Mouse (Mus musculus) lung, embryonic 14.5 days (tissue): Measurements from ENCODE around the gene Slco3a1. TPM values are rescaled to one million over a fixed set of nuclear protein-coding genes. Genes with fewer than 3 reads are reported as not detected.

Experiments
- ATAC-seq: fragments of 200-750 bp; cut with Nextera tagmentation; 2 replicates; pipeline ENCODE4 v1.8.0; 2017; ENCODE audit warnings: mild to moderate bottlenecking, moderate TSS enrichment, moderate library complexity; ENCODE audit not compliant: insufficient read depth
- DNase-seq: peaks from one replicate; pipeline ENCODE4 v3.0.0-alpha.2; 2015
- H3K27ac ChIP-seq: fragments of 300-500 bp; sonication (generic); 2 replicates; pipeline ENCODE4 v1.5.1; 2014; ENCODE audit warnings: low read depth, mild to moderate bottlenecking, moderate library complexity
- H3K27me3 ChIP-seq: fragments of 300-500 bp; sonication (generic); 2 replicates; pipeline ENCODE4 v1.6.1; 2014; ENCODE audit warnings: low read length, control low read depth; ENCODE audit not compliant: insufficient read depth
- H3K36me3 ChIP-seq: fragments of 300-500 bp; sonication (generic); 2 replicates; pipeline ENCODE4 v1.6.1; 2014; ENCODE audit warnings: control low read depth; ENCODE audit not compliant: insufficient read depth
- H3K4me1 ChIP-seq: fragments of 300-500 bp; sonication (generic); 2 replicates; pipeline ENCODE4 v1.6.1; 2014; ENCODE audit warnings: antibody characterized with exemption, control low read depth; ENCODE audit not compliant: insufficient read depth
- H3K4me2 ChIP-seq: fragments of 300-500 bp; sonication (generic); 2 replicates; pipeline ENCODE4 v1.6.1; 2014; ENCODE audit warnings: mild to moderate bottlenecking
- H3K4me3 ChIP-seq: fragments of 300-500 bp; sonication (generic); 2 replicates; pipeline ENCODE4 v1.5.1; 2014; ENCODE audit warnings: low read depth, low read length
- H3K9ac ChIP-seq: fragments of 300-500 bp; sonication (generic); 2 replicates; pipeline ENCODE4 v1.6.1; 2014
- H3K9me3 ChIP-seq: fragments of 300-500 bp; sonication (generic); 2 replicates; pipeline ENCODE4 v1.6.1; 2016; ENCODE audit warnings: low read depth, low read length, control low read depth
- CTCF ChIP-seq: IDR thresholded peaks from 2 replicates; pipeline ENCODE4 v1.5.1; 2016; ENCODE audit warnings: antibody characterized with exemption, low read depth
- WGBS: fragments of 180-500 bp; shearing (Covaris S2); extraction: QIAGEN DNeasy Blood & Tissue Kit; methylation state at CpG from one replicate; pipeline ENCODE4 v1.1.7; 2014; 5-methylcytosine and 5-hydroxymethylcytosine counted together
- polyA plus RNA-seq: library from polyadenylated mRNA; unstranded; fragments of >200 nt; fragmentation: Nextera tagmentation; extraction: Ambion mirVana; gene quantifications from 2 replicates; pipeline ENCODE4 v1.2.1, GENCODE M21; 2014

Slco3a1 gene
- polyA plus RNA-seq, 1 experiment from 2014 or later: 4.2 TPM

- H3K9ac ChIP-seq: no peak overlapping the region
- H3K9me3 ChIP-seq: no peaks in the 10 kb centered on the region
- no peaks in the 10 kb centered on the region for H3K36me3 ChIP-seq
- TF ChIP-seq CTCF: no peak
- H3K4me2 ChIP-seq: no peak overlapping the region
- WGBS: 67% methylated on average over 7 of the region's 7 CpGs
- no peak overlapping the region for H3K27ac ChIP-seq
- H3K4me1 ChIP-seq: no peaks in the 10 kb centered on the region; the same call in 1 of the 2 replicates
- H3K4me3 ChIP-seq: no peak overlapping the region
- no peaks in the 10 kb centered on the region for H3K27me3 ChIP-seq
- no peak for ATAC-seq
- DNase-seq: no peak
Measured at GRCm38 (mm10) chr7:74464638-74465037, 89.9 kb downstream of the Slco3a1 start.

GRCm38 (mm10) chr7:74462451-74462850, 92.1 kb downstream of the Slco3a1 start:
- H3K4me2 ChIP-seq: no peak overlapping the region
- DNase-seq (no peak), ATAC-seq (no peak)
- H3K27me3 ChIP-seq: no peaks in the 10 kb centered on the region
- H3K9me3 ChIP-seq: no peaks in the 10 kb centered on the region
- TF ChIP-seq CTCF: no peak
- H3K9ac ChIP-seq: no peak overlapping the region
- WGBS: 54% methylated on average over 4 of the region's 4 CpGs
- peaks cover 14% of the 10 kb centered on the region for H3K4me1 ChIP-seq
- H3K36me3 ChIP-seq: no peaks in the 10 kb centered on the region
- no peak overlapping the region for H3K4me3 ChIP-seq
- no peak overlapping the region for H3K27ac ChIP-seq

DNA sequence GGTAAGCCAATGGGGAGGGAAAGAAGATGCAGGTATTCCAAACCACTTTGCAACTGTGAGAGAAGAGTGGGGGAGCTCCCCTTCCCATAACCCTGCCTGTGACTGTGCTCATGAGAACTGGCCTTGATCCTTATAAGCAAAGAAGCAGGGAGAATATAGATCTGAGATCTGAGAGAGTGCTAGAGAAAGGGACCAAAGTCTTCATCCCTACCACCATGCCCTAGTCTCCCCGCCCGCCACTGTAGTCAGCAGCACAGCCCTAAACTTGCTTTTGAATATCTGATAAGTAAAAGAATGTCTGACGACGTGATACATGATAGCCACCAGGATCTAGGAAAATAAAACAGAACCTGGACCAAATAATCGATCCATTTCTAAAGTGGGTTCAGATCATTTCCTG, 92.8 kb downstream of the Slco3a1 start:
- peaks cover 14% of the 10 kb centered on the region for H3K4me1 ChIP-seq
- no peak overlapping the region for H3K4me3 ChIP-seq
- no peak overlapping the region for H3K27ac ChIP-seq
- no peak for TF ChIP-seq CTCF
- no peaks in the 10 kb centered on the region for H3K36me3 ChIP-seq
- no peaks in the 10 kb centered on the region for H3K9me3 ChIP-seq
- no peaks in the 10 kb centered on the region for H3K27me3 ChIP-seq
- no peak overlapping the region for H3K4me2 ChIP-seq
- no peak for DNase-seq
- no peak overlapping the region for H3K9ac ChIP-seq
- 74% methylated on average over 5 of the region's 5 CpGs for WGBS
- ATAC-seq: no peak

DNA sequence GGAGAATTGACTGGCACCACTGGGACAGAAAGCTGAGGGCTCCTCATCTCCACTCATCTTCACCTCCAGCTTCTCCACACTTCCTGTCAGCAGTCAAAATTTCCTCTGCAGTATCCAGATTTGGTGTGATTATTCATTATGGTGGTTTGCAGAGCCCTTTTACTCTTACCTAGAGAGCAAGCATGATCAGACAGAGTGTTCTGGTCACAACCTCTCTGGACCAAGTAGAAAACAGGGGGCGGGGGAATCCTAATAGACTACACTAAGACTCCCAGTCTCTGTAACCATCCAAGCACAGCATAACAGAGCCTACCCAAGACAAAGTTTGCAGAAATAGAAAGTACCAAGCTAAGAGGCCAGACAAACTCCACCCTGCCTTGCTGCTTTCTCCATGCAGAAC, 93.4 kb downstream of the Slco3a1 start:
- no peaks in the 10 kb centered on the region for H3K9me3 ChIP-seq
- H3K4me3 ChIP-seq: no peak overlapping the region
- H3K27me3 ChIP-seq: no peaks in the 10 kb centered on the region
- WGBS: 79% methylated on average over 1 of the region's 1 CpGs
- ATAC-seq (no peak), DNase-seq (no peak)
- no peak overlapping the region for H3K27ac ChIP-seq
- no peak for TF ChIP-seq CTCF
- no peak overlapping the region for H3K4me2 ChIP-seq
- H3K4me1 ChIP-seq: peaks cover 14% of the 10 kb centered on the region
- no peak overlapping the region for H3K9ac ChIP-seq
- H3K36me3 ChIP-seq: no peaks in the 10 kb centered on the region

DNA sequence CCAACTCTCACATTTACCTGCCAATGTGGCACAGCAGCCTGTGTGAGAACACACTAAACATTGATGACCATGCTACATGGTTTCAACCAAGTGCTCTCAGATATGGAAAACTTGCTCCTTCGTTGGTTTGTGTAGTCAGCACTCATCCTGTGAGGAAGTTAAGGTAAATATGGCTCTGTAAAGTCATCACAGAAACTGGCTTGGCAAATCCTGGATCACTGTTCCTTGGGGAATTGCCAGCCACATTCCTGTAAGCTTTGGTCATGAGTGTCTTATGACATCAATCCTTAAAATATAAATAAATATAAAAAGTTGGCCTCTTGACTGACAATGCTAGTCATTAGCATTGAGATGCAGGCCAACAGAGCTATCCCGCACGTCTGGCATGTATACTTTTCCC, 94.8 kb downstream of the Slco3a1 start:
- H3K9me3 ChIP-seq: no peaks in the 10 kb centered on the region
- peaks cover 14% of the 10 kb centered on the region for H3K4me1 ChIP-seq
- H3K27me3 ChIP-seq: no peaks in the 10 kb centered on the region
- H3K9ac ChIP-seq: no peak overlapping the region
- TF ChIP-seq CTCF: no peak
- H3K27ac ChIP-seq: no peak overlapping the region
- H3K4me2 ChIP-seq: no peak overlapping the region
- H3K36me3 ChIP-seq: no peaks in the 10 kb centered on the region
- DNase-seq: peak; percentile 40
- H3K4me3 ChIP-seq: no peak overlapping the region
- WGBS: 56% methylated on average over 3 of the region's 3 CpGs
- no peak for ATAC-seq

DNA sequence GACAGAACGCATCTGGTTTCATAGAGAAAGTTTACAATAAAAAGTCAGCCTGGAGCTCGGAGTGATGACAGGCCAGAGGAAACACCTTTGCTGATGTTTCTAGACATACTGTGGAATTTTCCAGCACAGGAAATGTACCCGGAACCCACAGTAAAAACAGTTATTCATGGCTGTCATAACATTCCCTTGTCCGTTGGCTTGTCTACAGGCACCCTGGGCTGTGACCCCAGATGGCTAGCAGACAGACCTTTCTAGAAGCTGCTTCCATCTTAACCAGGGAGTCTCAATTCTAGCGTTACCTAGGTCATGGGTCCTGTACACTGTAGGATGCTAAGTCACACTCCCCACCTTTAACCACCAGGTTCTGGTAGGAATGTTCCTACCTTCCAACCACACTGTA, 95.3 kb downstream of the Slco3a1 start:
- H3K36me3 ChIP-seq: no peaks in the 10 kb centered on the region
- DNase-seq: peak; percentile 46
- H3K9ac ChIP-seq: no peak overlapping the region
- 0 out of 2 replicates have a peak, but pooled peaks have one; percentile 28 for ATAC-seq
- TF ChIP-seq CTCF: no peak
- no peak overlapping the region for H3K4me3 ChIP-seq
- 34% methylated on average over 5 of the region's 5 CpGs for WGBS
- H3K27ac ChIP-seq: no peak overlapping the region; the same call in 1 of the 2 replicates
- H3K9me3 ChIP-seq: no peaks in the 10 kb centered on the region
- H3K4me1 ChIP-seq: peaks cover 14% of the 10 kb centered on the region
- no peak overlapping the region for H3K4me2 ChIP-seq
- H3K27me3 ChIP-seq: no peaks in the 10 kb centered on the region

GRCm38 (mm10) chr7:74458475-74459221, 95.9 kb downstream of the Slco3a1 start:
- Histone ChIP-seq H3K4me2 (no peak overlapping the region), H3K9me3 (no peaks in the 10 kb centered on the region), H3K27ac (peak overlapping the region; percentile 24; the same call in 1 of the 2 replicates), H3K4me3 (no peak overlapping the region), H3K4me1 (peaks cover 14% of the 10 kb centered on the region), H3K9ac (no peak overlapping the region), H3K27me3 (no peaks in the 10 kb centered on the region), H3K36me3 (no peaks in the 10 kb centered on the region)
- WGBS: 42% methylated on average over 8 of the region's 8 CpGs
- DNase-seq (peak; percentile 31), ATAC-seq (no peak)
- no peak for TF ChIP-seq CTCF
